Mouse (Mus musculus): ENCODE measurements around the gene B4galt5. TPM values are rescaled to one million over a fixed set of nuclear protein-coding genes. Genes with fewer than 3 reads are reported as not detected.

Gene B4galt5
- polyA plus RNA-seq, 1 experiment from 2014 or later = 8.1 TPM

DNA sequence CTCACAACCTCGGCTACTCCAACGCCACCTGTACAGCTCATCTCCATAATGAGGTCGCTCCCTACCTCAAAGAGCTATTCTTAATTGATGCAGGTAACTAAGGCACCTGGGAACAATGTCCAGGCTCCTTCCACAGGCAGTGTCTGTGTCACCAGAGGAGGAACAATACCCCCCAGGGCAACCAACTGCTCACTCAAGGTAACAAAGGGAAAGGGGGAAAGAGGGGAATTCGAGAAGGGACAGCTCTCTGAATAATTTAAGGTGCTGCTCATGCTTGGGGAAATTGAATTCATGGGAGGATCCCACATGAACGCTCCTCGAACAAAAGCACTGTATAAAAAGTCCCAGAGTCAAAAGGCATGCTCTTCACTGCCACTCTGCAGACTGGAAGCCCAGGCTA is 6.1 kb downstream of the B4galt5 start:
- no peak overlapping the region for H3K4me3 ChIP-seq (ENCODE audit: low read length)
- H3K4me2 ChIP-seq (ENCODE audit: low read depth, low read length) = no peak overlapping the region
- no peaks in the 10 kb centered on the region for H3K9me3 ChIP-seq (replicated peaks; ENCODE audit: control insufficient read depth, low read length)
- no peak overlapping the region for H3K27ac ChIP-seq (ENCODE audit: low read length)
- H3K27me3 ChIP-seq (ENCODE audit: control insufficient read depth, insufficient read depth, low read length) = no peaks in the 10 kb centered on the region
- no peaks in the 10 kb centered on the region for H3K36me3 ChIP-seq (ENCODE audit: control insufficient read depth, insufficient read depth)
- 82% methylated on average over 6 of the region's 6 CpGs for WGBS
- H3K9ac ChIP-seq (ENCODE audit: low read length) = no peak overlapping the region
- H3K4me1 ChIP-seq (ENCODE audit: control insufficient read depth, insufficient read depth, low read length) = peaks cover 20% of the 10 kb centered on the region
- ATAC-seq (replicated peaks; ENCODE audit: extremely low read depth, insufficient read depth, low FRiP score) = no peak

DNA sequence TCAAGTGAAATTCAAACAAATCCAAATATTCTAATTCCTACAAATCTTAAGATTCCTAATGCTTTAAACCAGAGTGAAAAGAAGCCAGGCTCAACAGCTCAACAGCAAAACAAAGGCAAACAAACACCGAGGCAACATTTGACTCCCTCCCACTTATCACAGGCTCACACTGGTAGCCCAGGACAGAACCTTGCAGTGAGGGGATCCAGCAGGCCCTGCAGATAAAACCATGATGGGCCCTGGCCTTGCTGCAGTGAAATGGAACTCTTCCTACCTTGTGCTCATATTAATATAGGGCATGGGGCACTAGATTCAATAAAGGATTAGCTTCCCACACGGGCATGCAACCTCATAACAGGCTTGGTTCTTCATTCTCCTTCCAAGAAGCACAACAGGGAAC is 11.4 kb downstream of the B4galt5 start:
- H3K27ac ChIP-seq (ENCODE audit: low read length) = 0 out of 2 replicates have a peak overlapping the region, but pooled peaks have one; percentile 27
- no peak for ATAC-seq (replicated peaks; ENCODE audit: extremely low read depth, insufficient read depth, low FRiP score)
- H3K4me3 ChIP-seq (ENCODE audit: low read length) = no peak overlapping the region
- peaks cover 23% of the 10 kb centered on the region for H3K4me1 ChIP-seq (ENCODE audit: control insufficient read depth, insufficient read depth, low read length)
- no peak overlapping the region for H3K4me2 ChIP-seq (ENCODE audit: low read depth, low read length)
- H3K36me3 ChIP-seq (ENCODE audit: control insufficient read depth, insufficient read depth) = no peaks in the 10 kb centered on the region
- no peaks in the 10 kb centered on the region for H3K9me3 ChIP-seq (replicated peaks; ENCODE audit: control insufficient read depth, low read length)
- WGBS = 40% methylated on average over 2 of the region's 2 CpGs
- H3K27me3 ChIP-seq (ENCODE audit: control insufficient read depth, insufficient read depth, low read length) = no peaks in the 10 kb centered on the region
- H3K9ac ChIP-seq (ENCODE audit: low read length) = no peak overlapping the region

DNA sequence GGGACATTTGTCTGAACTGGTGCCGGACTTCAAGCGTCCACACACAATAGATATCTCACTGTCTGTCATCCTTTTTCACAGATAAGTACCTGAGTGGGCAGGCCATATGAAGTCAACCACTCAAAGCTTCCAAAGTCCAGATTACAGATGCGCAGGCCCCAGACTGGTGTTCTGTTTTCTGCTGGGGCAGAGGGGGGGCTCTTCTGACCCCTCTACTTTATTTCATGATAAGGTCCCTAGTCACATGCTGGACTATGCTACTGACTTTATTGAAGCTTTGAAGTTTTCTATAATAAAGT is 11.8 kb downstream of the B4galt5 start:
- H3K9me3 ChIP-seq (replicated peaks; ENCODE audit: control insufficient read depth, low read length) = no peaks in the 10 kb centered on the region
- peak overlapping the region; percentile 12; the same call in 1 of the 2 replicates for H3K27ac ChIP-seq (ENCODE audit: low read length)
- no peak overlapping the region for H3K4me3 ChIP-seq (ENCODE audit: low read length)
- 0 out of 2 replicates have a peak, but pooled peaks have one; percentile 37 for ATAC-seq (replicated peaks; ENCODE audit: extremely low read depth, insufficient read depth, low FRiP score)
- no peak overlapping the region for H3K4me2 ChIP-seq (ENCODE audit: low read depth, low read length)
- H3K9ac ChIP-seq (ENCODE audit: low read length) = no peak overlapping the region
- H3K27me3 ChIP-seq (ENCODE audit: control insufficient read depth, insufficient read depth, low read length) = no peaks in the 10 kb centered on the region
- peaks cover 23% of the 10 kb centered on the region for H3K4me1 ChIP-seq (ENCODE audit: control insufficient read depth, insufficient read depth, low read length)
- WGBS = 24% methylated on average over 3 of the region's 3 CpGs
- H3K36me3 ChIP-seq (ENCODE audit: control insufficient read depth, insufficient read depth) = no peaks in the 10 kb centered on the region

DNA sequence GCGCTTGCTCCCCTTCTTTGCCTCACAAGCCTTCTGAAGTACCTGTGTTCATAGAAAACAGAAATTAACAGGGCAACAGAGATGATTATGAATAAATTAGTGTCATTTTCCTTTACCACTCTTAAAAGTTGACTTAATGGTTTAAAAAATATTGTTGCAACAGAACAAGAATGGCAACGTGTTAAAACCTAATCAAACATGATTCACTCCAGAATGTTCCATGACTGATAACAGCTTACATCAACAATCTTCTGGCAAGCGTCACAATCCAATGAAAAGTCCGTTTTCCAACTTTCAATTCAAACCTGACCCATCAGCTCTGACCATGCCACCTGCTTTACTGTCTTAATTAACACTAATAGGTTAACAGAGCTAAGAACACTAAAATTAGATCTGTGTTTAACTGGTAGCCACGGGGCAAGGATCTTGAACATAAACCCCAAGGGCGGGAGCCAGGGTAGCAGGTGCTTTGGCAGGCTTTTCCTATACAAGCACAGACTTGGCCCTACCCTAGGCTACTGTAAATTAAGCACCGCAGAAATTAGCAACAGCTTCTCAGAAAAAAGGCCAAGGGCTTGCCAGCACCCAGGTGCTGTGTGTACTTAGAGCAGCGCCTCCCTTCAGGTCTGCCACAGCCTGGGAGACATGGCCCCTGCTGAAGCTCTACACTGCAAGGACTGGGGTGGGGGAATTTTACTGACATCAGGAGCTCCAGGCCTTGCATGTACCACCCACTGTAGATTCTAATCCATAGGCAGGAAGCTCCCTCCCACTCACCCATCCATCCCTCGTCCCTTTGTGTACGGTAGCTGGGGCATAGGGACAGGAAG is 12.4 kb downstream of the B4galt5 start:
- Histone ChIP-seq H3K9me3 (replicated peaks; ENCODE audit: control insufficient read depth, low read length) (no peaks in the 10 kb centered on the region), H3K4me3 (ENCODE audit: low read length) (no peak overlapping the region), H3K4me1 (ENCODE audit: control insufficient read depth, insufficient read depth, low read length) (peaks cover 25% of the 10 kb centered on the region), H3K27me3 (ENCODE audit: control insufficient read depth, insufficient read depth, low read length) (no peaks in the 10 kb centered on the region), H3K27ac (ENCODE audit: low read length) (peak overlapping the region; percentile 12; the same call in 1 of the 2 replicates), H3K9ac (ENCODE audit: low read length) (no peak overlapping the region), H3K4me2 (ENCODE audit: low read depth, low read length) (no peak overlapping the region), H3K36me3 (ENCODE audit: control insufficient read depth, insufficient read depth) (no peaks in the 10 kb centered on the region)
- 43% methylated on average over 10 of the region's 10 CpGs for WGBS
- 0 out of 2 replicates have a peak, but pooled peaks have one; percentile 14 for ATAC-seq (replicated peaks; ENCODE audit: extremely low read depth, insufficient read depth, low FRiP score)

DNA sequence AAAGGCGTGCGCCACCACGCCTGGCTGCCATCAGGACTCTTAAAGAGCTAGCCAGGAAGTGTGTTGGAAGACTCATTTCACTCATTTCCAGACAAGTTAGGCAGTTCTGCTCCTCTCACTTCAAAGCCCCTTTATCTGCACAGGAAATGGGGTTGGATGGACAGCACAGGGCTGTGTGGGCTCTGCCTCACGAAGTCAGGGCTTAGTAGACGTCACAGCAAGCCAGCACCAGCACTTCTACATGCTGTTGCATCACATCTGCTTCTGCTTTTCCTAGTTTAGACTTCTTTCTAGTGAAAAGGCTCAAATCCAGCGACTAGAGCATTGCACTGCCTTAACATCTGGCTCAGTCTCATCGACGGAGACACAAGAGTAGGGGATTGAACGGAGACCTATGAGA is 13.9 kb downstream of the B4galt5 start:
- Histone ChIP-seq H3K4me2 (ENCODE audit: low read depth, low read length) (no peak overlapping the region), H3K9me3 (replicated peaks; ENCODE audit: control insufficient read depth, low read length) (no peaks in the 10 kb centered on the region), H3K36me3 (ENCODE audit: control insufficient read depth, insufficient read depth) (no peaks in the 10 kb centered on the region), H3K4me1 (ENCODE audit: control insufficient read depth, insufficient read depth, low read length) (peaks cover 33% of the 10 kb centered on the region), H3K27me3 (ENCODE audit: control insufficient read depth, insufficient read depth, low read length) (no peaks in the 10 kb centered on the region), H3K9ac (ENCODE audit: low read length) (no peak overlapping the region), H3K4me3 (ENCODE audit: low read length) (no peak overlapping the region), H3K27ac (ENCODE audit: low read length) (0 out of 2 replicates have a peak overlapping the region, but pooled peaks have one; percentile 4)
- 57% methylated on average over 9 of the region's 9 CpGs for WGBS
- ATAC-seq (replicated peaks; ENCODE audit: extremely low read depth, insufficient read depth, low FRiP score) = no peak

DNA sequence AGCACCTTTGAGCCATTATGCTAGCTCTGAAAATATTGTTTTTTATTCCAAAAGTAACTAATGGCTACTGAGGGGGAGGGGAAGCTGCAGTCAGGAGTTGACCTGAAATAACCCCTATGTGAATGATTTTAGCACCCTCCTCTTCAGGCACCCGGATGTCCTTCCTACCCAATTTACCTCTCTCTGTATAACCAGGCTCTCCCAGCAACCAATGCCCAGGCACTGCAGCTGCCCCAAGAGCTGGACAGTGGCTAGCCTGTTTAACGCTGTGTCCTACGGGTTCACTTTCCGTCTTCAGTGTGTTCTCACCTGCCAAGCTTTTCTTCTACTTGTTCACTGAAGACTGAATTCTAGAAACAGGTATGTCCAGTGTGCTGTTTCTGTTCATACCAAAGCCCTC is 14.7 kb downstream of the B4galt5 start:
- no peaks in the 10 kb centered on the region for H3K36me3 ChIP-seq (ENCODE audit: control insufficient read depth, insufficient read depth)
- H3K9ac ChIP-seq (ENCODE audit: low read length) = no peak overlapping the region
- ATAC-seq (replicated peaks; ENCODE audit: extremely low read depth, insufficient read depth, low FRiP score) = no peak
- no peaks in the 10 kb centered on the region for H3K27me3 ChIP-seq (ENCODE audit: control insufficient read depth, insufficient read depth, low read length)
- H3K4me2 ChIP-seq (ENCODE audit: low read depth, low read length) = no peak overlapping the region
- H3K4me3 ChIP-seq (ENCODE audit: low read length) = no peak overlapping the region
- H3K9me3 ChIP-seq (replicated peaks; ENCODE audit: control insufficient read depth, low read length) = no peaks in the 10 kb centered on the region
- peaks cover 33% of the 10 kb centered on the region for H3K4me1 ChIP-seq (ENCODE audit: control insufficient read depth, insufficient read depth, low read length)
- 81% methylated on average over 4 of the region's 4 CpGs for WGBS
- no peak overlapping the region for H3K27ac ChIP-seq (ENCODE audit: low read length)

DNA sequence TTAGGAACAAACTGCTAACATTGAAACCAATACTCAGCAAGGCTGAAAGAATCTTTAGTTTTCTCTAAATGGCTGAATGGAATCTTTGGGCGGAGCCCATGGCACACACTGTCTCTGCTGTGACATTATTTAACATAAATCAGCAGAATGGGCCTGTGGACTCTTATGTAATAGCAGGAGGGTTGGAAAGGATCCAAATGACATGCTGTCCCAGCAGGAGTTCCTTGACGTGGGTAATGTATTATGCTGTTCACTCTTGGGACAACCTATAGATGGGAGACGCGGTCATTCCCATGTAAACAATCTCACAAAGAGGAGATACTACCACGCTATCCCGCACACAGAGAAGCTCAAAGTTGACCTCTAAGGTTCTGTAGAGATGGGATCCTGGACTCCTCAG is 15.5 kb downstream of the B4galt5 start:
- Histone ChIP-seq H3K27ac (ENCODE audit: low read length) (no peak overlapping the region), H3K4me2 (ENCODE audit: low read depth, low read length) (no peak overlapping the region), H3K9me3 (replicated peaks; ENCODE audit: control insufficient read depth, low read length) (no peaks in the 10 kb centered on the region), H3K4me3 (ENCODE audit: low read length) (no peak overlapping the region), H3K27me3 (ENCODE audit: control insufficient read depth, insufficient read depth, low read length) (no peaks in the 10 kb centered on the region), H3K9ac (ENCODE audit: low read length) (no peak overlapping the region), H3K36me3 (ENCODE audit: control insufficient read depth, insufficient read depth) (no peaks in the 10 kb centered on the region), H3K4me1 (ENCODE audit: control insufficient read depth, insufficient read depth, low read length) (peaks cover 33% of the 10 kb centered on the region)
- 72% methylated on average over 6 of the region's 6 CpGs for WGBS
- no peak for ATAC-seq (replicated peaks; ENCODE audit: extremely low read depth, insufficient read depth, low FRiP score)

DNA sequence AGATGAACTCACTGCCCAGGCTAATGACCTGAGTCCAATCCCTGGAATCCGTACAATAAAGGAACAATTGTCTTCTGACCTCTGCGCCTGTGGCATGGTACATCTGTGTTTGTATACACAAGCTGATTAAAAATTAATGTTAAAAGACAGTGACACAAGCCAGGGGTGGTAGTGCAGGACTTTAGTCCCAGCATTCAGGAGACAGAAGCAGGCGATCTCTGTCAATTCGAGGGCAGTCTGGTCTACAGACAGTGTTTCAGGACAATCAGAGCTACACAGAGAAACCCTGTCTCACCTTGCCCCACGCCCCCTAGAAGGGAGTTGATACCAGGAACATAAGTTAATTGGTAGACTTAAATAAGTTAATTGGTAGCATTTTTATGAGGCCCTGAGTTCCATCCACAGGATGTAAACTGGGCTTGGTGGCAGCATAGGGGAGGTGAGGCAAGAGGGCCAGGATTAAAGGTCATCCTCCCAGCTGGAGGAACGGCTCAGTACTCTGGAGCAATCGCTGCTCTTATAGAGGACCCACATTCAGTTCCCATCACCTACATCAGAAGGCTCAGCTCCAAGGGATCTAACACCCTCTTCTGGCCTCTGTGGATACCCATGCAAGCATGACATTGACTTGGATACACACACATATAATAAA is 16.5 kb downstream of the B4galt5 start:
- WGBS = 77% methylated on average over 7 of the region's 7 CpGs
- H3K27me3 ChIP-seq (ENCODE audit: control insufficient read depth, insufficient read depth, low read length) = no peaks in the 10 kb centered on the region
- H3K4me3 ChIP-seq (ENCODE audit: low read length) = no peak overlapping the region
- ATAC-seq (replicated peaks; ENCODE audit: extremely low read depth, insufficient read depth, low FRiP score) = no peak
- H3K9me3 ChIP-seq (replicated peaks; ENCODE audit: control insufficient read depth, low read length) = no peaks in the 10 kb centered on the region
- H3K4me2 ChIP-seq (ENCODE audit: low read depth, low read length) = no peak overlapping the region
- no peaks in the 10 kb centered on the region for H3K36me3 ChIP-seq (ENCODE audit: control insufficient read depth, insufficient read depth)
- no peak overlapping the region for H3K27ac ChIP-seq (ENCODE audit: low read length)
- peaks cover 29% of the 10 kb centered on the region for H3K4me1 ChIP-seq (ENCODE audit: control insufficient read depth, insufficient read depth, low read length)
- no peak overlapping the region for H3K9ac ChIP-seq (ENCODE audit: low read length)

DNA sequence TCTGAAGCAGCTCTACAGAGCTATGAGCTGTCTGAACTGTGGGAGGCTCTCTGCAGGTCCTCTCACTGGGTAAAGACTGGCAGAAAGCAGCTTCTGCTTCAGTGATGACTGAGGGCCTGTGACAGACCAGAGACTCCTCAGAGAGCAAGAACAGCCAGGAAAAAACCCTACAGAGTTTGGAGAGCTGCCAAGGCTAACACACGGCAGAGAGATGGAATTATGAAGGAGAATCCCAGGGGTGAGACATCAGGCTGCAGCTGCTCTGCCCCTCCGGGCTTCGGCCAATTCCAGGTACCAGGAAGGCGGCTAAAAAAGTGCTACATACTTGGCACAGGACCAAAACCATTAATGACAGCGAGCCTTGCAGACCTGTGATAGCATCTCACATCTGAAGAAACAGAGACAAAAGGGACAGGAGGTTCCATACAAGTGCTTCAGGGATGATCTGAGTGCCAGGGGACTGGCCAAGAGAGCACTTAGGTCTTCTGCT is 17.5 kb downstream of the B4galt5 start:
- Histone ChIP-seq H3K4me1 (ENCODE audit: control insufficient read depth, insufficient read depth, low read length) (peaks cover 20% of the 10 kb centered on the region), H3K4me3 (ENCODE audit: low read length) (no peak overlapping the region), H3K27me3 (ENCODE audit: control insufficient read depth, insufficient read depth, low read length) (no peaks in the 10 kb centered on the region), H3K9ac (ENCODE audit: low read length) (no peak overlapping the region), H3K9me3 (replicated peaks; ENCODE audit: control insufficient read depth, low read length) (no peaks in the 10 kb centered on the region), H3K27ac (ENCODE audit: low read length) (no peak overlapping the region), H3K36me3 (ENCODE audit: control insufficient read depth, insufficient read depth) (no peaks in the 10 kb centered on the region), H3K4me2 (ENCODE audit: low read depth, low read length) (no peak overlapping the region)
- 1% methylated on average over 5 of the region's 5 CpGs for WGBS
- peak; percentile 39; the same call in 1 of the 2 replicates for ATAC-seq (replicated peaks; ENCODE audit: extremely low read depth, insufficient read depth, low FRiP score)
